Mouse (Mus musculus) forebrain, embryonic 11.5 days (tissue): Measurements from ENCODE around the gene Msx3. TPM values are rescaled to one million over a fixed set of nuclear protein-coding genes. Genes with fewer than 3 reads are reported as not detected.
A peak's percentile ranks its signal among the peaks of the same experiment; 100 is the strongest.

Source experiments
- ATAC-seq: fragments of 200-750 bp; cut with Nextera tagmentation; replicated peaks from 2 replicates; pipeline ENCODE4 v1.8.0; 2017; ENCODE audit warnings: moderate TSS enrichment; ENCODE audit not compliant: low FRiP score
- DNase-seq: peaks from one replicate; pipeline ENCODE4 v3.0.0-alpha.2; 2017; ENCODE audit warnings: low spot score
- H3K27ac ChIP-seq: fragments of 300-500 bp; sonication (generic); 2 replicates; pipeline ENCODE4 v1.5.1; 2014; ENCODE audit warnings: low read depth, low read length
- H3K27me3 ChIP-seq: fragments of 300-500 bp; sonication (generic); 2 replicates; pipeline ENCODE4 v1.6.1; 2014; ENCODE audit warnings: mild to moderate bottlenecking, low read length, mixed read lengths; ENCODE audit not compliant: control insufficient read depth, insufficient read depth
- H3K36me3 ChIP-seq: fragments of 300-500 bp; sonication (generic); 2 replicates; pipeline ENCODE4 v1.6.1; 2014; ENCODE audit warnings: mild to moderate bottlenecking, low read length, moderate library complexity, mixed read lengths; ENCODE audit not compliant: control insufficient read depth, insufficient read depth
- H3K4me1 ChIP-seq: fragments of 300-500 bp; sonication (generic); replicated peaks from 2 replicates; pipeline ENCODE4 v1.6.1; 2014; ENCODE audit warnings: low read length, mixed read lengths; ENCODE audit not compliant: control insufficient read depth, insufficient read depth
- H3K4me2 ChIP-seq: fragments of 300-500 bp; sonication (generic); 2 replicates; pipeline ENCODE4 v1.6.1; 2014; ENCODE audit warnings: low read depth, mild to moderate bottlenecking, low read length, moderate library complexity, mixed read lengths; ENCODE audit not compliant: severe bottlenecking
- H3K4me3 ChIP-seq: fragments of 300-500 bp; sonication (generic); 2 replicates; pipeline ENCODE4 v1.5.1; 2014; ENCODE audit warnings: low read depth, low read length
- H3K9ac ChIP-seq: fragments of 300-500 bp; sonication (generic); 2 replicates; pipeline ENCODE4 v1.6.1; 2014; ENCODE audit warnings: low read length
- H3K9me3 ChIP-seq: fragments of 300-500 bp; sonication (generic); 2 replicates; pipeline ENCODE4 v1.6.1; 2016; ENCODE audit warnings: low read length, mixed read lengths; ENCODE audit not compliant: control insufficient read depth
- WGBS: fragments of 180-500 bp; shearing (Covaris S2); extraction: QIAGEN DNeasy Blood & Tissue Kit; methylation state at CpG from one replicate; pipeline ENCODE4 v1.1.7; 2014; 5-methylcytosine and 5-hydroxymethylcytosine counted together
- polyA plus RNA-seq: library from polyadenylated mRNA; unstranded; fragments of >200 nt; fragmentation: Nextera tagmentation; extraction: Ambion mirVana; gene quantifications from 2 replicates; pipeline ENCODE4 v1.2.1, GENCODE M21; 2014

Gene Msx3
- polyA plus RNA-seq, 1 experiment from 2014 or later: 2.4 TPM

DNA sequence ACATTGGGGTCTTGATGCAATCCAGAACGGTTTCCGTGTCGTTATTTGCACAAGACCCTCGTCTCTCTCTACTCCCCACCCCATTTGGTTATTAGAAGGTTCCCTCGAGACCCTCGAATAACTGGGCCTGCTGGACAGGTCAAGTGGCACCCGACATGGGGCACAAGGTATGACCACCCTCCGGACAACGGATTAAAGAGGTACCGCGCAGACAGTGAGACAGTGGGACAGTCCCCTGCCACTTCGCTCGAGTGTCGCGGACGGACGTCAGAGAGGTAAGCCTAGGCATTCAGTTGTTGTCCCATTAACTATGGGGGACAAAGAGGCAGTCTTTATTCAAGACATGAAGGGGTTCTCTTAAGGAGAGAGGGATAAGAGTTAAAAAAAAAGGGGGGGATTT is 37.6 kb downstream of the Msx3 start:
- 95% methylated on average over 17 of the region's 17 CpGs for WGBS

DNA sequence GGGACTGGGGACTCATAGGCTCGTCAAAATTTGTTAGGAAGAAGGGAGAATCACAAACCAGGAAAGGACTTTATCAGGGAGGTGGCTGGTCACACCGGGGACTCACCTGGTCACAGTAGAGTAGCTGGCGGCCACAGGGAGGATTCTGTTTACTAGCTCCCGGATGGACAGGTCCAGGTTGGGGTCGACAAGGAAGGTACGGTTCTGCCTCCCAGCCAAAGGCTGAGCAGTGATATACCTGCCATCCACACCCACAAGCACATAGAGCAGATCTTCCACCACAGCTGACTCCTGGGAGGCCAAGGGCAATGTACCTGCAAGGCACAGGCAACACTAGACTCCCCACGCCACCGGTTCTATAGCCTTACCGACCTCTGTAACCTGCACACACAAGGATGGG is 41.1 kb downstream of the Msx3 start:
- ATAC-seq (no peak), DNase-seq (no peak)
- Histone ChIP-seq H3K27me3 (no peaks in the 10 kb centered on the region), H3K4me3 (no peak overlapping the region), H3K27ac (no peak overlapping the region), H3K9me3 (no peaks in the 10 kb centered on the region), H3K4me1 (no peaks in the 10 kb centered on the region), H3K9ac (no peak overlapping the region), H3K4me2 (no peak overlapping the region), H3K36me3 (peaks cover 10% of the 10 kb centered on the region)
- WGBS: 94% methylated on average over 9 of the region's 9 CpGs

More for the DNA sequence above, 37.6 kb downstream of the Msx3 start:
- H3K27ac ChIP-seq: no peak overlapping the region
- H3K9ac ChIP-seq: no peak overlapping the region
- H3K9me3 ChIP-seq: no peaks in the 10 kb centered on the region; the same call in 1 of the 2 replicates
- ATAC-seq: no peak
- DNase-seq: no peak
- H3K4me1 ChIP-seq: no peaks in the 10 kb centered on the region
- H3K4me2 ChIP-seq: no peak overlapping the region
- H3K27me3 ChIP-seq: no peaks in the 10 kb centered on the region
- no peak overlapping the region for H3K4me3 ChIP-seq
- no peaks in the 10 kb centered on the region; the same call in 1 of the 2 replicates for H3K36me3 ChIP-seq

DNA sequence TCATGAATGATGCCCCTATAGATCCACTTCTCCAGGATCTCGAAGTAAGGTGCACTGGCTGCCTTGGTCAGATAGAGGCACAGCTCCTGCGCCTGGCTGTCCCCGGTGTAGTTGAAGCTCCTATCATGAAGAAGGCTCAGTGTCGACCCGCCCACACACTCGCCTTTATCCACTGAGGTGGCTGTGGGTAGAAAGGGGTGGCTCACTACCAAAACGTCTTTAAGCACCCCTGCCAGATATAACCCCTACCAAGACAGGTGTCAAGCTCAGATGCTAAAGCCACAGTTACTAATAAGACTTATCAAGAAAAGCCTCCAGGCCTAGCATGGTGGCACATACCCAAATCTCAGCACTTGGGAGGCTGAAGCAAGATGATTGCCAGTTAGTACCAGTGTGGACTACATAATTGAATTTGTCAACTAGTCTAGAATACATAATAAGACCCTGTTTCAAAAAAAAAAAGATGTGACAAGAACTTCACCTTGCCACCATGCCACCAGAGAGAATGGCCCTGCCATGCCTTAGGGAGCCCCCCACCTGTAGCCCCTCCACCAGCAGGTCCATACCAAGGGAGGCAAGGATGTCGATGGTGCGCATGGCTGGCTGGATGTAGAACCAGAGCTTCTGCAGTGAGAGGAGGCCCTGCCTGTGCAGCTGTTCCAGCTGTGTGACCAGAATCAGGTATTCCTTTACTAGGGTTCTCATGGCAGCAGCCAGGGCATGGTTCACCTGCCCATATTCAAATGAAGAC is 41.9 kb downstream of the Msx3 start:
- ATAC-seq (no peak), DNase-seq (peak; percentile 30)
- Histone ChIP-seq H3K4me1 (no peaks in the 10 kb centered on the region), H3K9me3 (no peaks in the 10 kb centered on the region), H3K27ac (no peak overlapping the region), H3K36me3 (peaks cover 10% of the 10 kb centered on the region), H3K27me3 (no peaks in the 10 kb centered on the region), H3K9ac (no peak overlapping the region), H3K4me2 (no peak overlapping the region), H3K4me3 (no peak overlapping the region)
- 93% methylated on average over 9 of the region's 9 CpGs for WGBS

DNA sequence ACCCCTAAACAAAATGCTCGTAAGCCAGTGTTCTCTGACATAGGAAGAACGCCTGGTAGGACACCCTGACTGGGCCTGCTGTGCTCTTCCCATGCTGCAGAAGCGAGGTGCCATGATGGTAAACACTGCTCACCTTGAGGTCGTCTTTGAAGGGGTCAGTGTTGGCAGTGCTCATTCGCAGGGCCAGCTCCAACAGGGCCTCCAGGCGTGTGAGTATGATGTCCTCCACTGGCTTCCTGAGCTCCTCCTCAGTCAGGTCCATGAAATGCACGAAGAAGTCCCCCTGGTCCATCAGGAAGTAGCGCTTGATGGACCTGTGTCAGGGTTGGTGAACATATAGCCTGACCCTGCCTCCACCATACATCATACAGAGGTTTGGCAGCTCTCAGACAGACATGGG is 44.2 kb downstream of the Msx3 start:
- ATAC-seq (no peak), DNase-seq (no peak)
- Histone ChIP-seq H3K27me3 (no peaks in the 10 kb centered on the region), H3K4me1 (no peaks in the 10 kb centered on the region), H3K4me3 (no peak overlapping the region), H3K27ac (no peak overlapping the region), H3K4me2 (no peak overlapping the region), H3K9me3 (no peaks in the 10 kb centered on the region), H3K9ac (no peak overlapping the region), H3K36me3 (peaks cover 21% of the 10 kb centered on the region)
- 88% methylated on average over 8 of the region's 8 CpGs for WGBS

DNA sequence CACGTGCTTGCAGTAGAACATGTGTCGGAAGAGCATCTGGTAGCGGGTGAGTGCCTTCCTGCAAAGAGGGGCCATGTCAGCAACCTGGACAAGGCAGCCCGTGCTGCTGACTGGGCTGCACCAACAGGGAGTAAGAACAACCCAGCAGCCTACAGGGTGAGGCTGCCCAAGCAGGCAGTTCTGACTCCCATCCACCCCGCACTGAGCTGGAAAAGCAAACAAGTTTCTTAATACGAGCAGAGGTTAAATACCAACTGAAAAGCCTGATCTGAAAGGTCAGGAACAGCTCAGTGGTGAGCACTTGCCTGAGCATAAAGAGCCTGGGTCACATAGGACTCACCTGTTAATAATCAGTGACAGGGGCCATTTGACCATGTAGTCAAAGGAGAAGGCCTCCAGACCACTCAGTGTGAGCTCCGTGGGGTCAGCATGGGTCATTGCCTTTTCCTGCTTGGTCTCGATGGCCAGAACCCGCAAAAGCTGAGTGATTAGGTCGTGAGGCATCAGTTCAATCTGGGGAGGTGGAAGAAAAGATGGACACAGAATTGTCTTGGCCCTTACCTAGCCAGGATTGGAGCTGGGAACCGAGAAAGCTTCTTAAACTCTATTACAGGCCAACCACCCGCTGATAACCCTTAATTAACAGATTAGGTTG is 47.7 kb downstream of the Msx3 start:
- DNase-seq: no peak
- no peak overlapping the region for H3K4me2 ChIP-seq
- no peak overlapping the region for H3K9ac ChIP-seq
- H3K9me3 ChIP-seq: no peaks in the 10 kb centered on the region
- no peaks in the 10 kb centered on the region for H3K4me1 ChIP-seq
- no peak for ATAC-seq
- H3K4me3 ChIP-seq: no peak overlapping the region
- H3K27me3 ChIP-seq: no peaks in the 10 kb centered on the region
- 45% methylated on average over 12 of the region's 12 CpGs for WGBS
- no peak overlapping the region for H3K27ac ChIP-seq
- peaks cover 28% of the 10 kb centered on the region for H3K36me3 ChIP-seq

DNA sequence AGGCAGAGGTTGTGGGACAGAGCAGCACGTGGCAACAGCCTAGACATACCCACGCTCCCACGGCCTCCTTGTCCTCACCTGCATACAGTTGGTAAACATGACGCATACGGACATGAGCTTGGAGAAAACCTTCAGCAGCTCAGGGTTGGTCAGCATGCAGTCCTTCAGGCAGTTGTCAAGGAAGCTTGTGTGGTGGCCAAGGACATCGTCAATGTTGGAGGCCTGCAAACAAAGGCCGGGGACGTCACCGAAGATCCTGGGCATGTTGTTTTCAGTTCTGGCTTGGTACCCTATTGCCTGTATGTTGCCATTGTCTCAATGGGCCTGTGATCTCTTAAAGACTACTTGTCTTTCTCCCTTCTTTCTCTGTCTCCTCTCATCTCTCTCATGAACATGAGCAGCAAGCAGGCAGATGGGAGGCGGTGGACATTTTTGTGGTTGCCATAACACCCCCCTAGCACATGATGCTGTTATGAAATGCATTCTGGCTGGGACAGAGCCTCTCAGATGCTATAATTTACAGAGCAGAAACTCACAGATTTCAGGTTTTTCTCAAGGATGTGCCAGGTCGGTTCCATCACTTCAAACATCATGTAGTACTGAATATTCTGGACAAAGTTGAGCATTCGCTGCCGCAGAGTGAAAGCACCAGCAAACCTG is 50.1 kb downstream of the Msx3 start:
- 95% methylated on average over 13 of the region's 13 CpGs for WGBS
- Histone ChIP-seq H3K4me1 (no peaks in the 10 kb centered on the region), H3K4me3 (no peak overlapping the region), H3K4me2 (no peak overlapping the region), H3K27ac (no peak overlapping the region), H3K9me3 (no peaks in the 10 kb centered on the region), H3K36me3 (peaks cover 21% of the 10 kb centered on the region), H3K27me3 (no peaks in the 10 kb centered on the region), H3K9ac (no peak overlapping the region)
- ATAC-seq (no peak), DNase-seq (no peak)

Other genes with a start within 250 kb of the Msx3 start
- gene Adgra1, start 214.9 kb downstream of the Msx3 start, polyA plus RNA-seq: 4.4 and 8.0 TPM in 2 replicates
- 0.44 and 0.59 TPM in 2 replicates for gene Kndc1, start 154.4 kb downstream of the Msx3 start, polyA plus RNA-seq
- not detected in 2 replicates for gene Utf1, start 105.3 kb downstream of the Msx3 start, polyA plus RNA-seq
- 0.35 and 0.77 TPM in 2 replicates for gene 6430531B16Rik, start 70.3 kb downstream of the Msx3 start, polyA plus RNA-seq
- 3.0 and 3.6 TPM in 2 replicates for gene Adam8, start 56.5 kb downstream of the Msx3 start, polyA plus RNA-seq
- gene Zfp511, start 12.7 kb downstream of the Msx3 start, polyA plus RNA-seq: 42.6 and 48.2 TPM in 2 replicates
- 75.6 and 78.0 TPM in 2 replicates for gene Tubgcp2, start 12.4 kb downstream of the Msx3 start, polyA plus RNA-seq
- gene Caly, start 33.5 kb upstream of the Msx3 start, polyA plus RNA-seq: 7.2 and 7.9 TPM in 2 replicates
- not detected in 2 replicates for gene Prap1, start 44.3 kb upstream of the Msx3 start, polyA plus RNA-seq
- gene Fuom, start 53.4 kb upstream of the Msx3 start, polyA plus RNA-seq: 13.5 and 15.8 TPM in 2 replicates
- 12.4 and 13.0 TPM in 2 replicates for gene Paox, start 66.7 kb upstream of the Msx3 start, polyA plus RNA-seq
- gene Echs1, start 67.4 kb upstream of the Msx3 start, polyA plus RNA-seq: 143 and 147 TPM in 2 replicates
- 27.8 and 34.1 TPM in 2 replicates for gene Mtg1, start 88.5 kb upstream of the Msx3 start, polyA plus RNA-seq
- 0.68 and 0.71 TPM in 2 replicates for gene Sprn, start 105.8 kb upstream of the Msx3 start, polyA plus RNA-seq
- not detected in 2 replicates for gene Olfr522, start 115.7 kb upstream of the Msx3 start, polyA plus RNA-seq
- not detected in 2 replicates for gene Olfr523, start 124.1 kb upstream of the Msx3 start, polyA plus RNA-seq
- not detected in 2 replicates for gene Olfr524, start 156.9 kb upstream of the Msx3 start, polyA plus RNA-seq
- 0.05 TPM in 1 of 2 replicates, not detected in the other for gene Cd163l1, start 169.2 kb upstream of the Msx3 start, polyA plus RNA-seq
- gene 5830411N06Rik, start 198.2 kb upstream of the Msx3 start, polyA plus RNA-seq: not detected in 2 replicates